Mouse (Mus musculus) midbrain, embryonic 14.5 days (tissue): ENCODE measurements around the gene Dok7. TPM values are rescaled to one million over a fixed set of nuclear protein-coding genes. Genes with fewer than 3 reads are reported as not detected.
A peak's percentile ranks its signal among the peaks of the same experiment; 100 is the strongest.

ENCODE experiments used
- ATAC-seq: fragments of 200-750 bp; cut with Nextera tagmentation; 2 replicates; pipeline ENCODE4 v1.8.0; 2017; ENCODE audit warnings: moderate number of reproducible peaks, moderate library complexity; ENCODE audit not compliant: low FRiP score, low TSS enrichment
- DNase-seq: peaks from one replicate; pipeline ENCODE4 v3.0.0-alpha.2; 2015
- H3K27ac ChIP-seq: fragments of 300-500 bp; sonication (generic); replicated peaks from 2 replicates; pipeline ENCODE4 v1.5.1; 2014; ENCODE audit warnings: mild to moderate bottlenecking, low read depth, low read length, moderate library complexity
- H3K27me3 ChIP-seq: fragments of 300-500 bp; sonication (generic); 2 replicates; pipeline ENCODE4 v1.6.1; 2014; ENCODE audit warnings: low read length, control low read depth, mixed read lengths; ENCODE audit not compliant: control insufficient read depth, insufficient read depth
- H3K36me3 ChIP-seq: fragments of 300-500 bp; sonication (generic); 2 replicates; pipeline ENCODE4 v1.6.1; 2014; ENCODE audit warnings: low read length, control low read depth; ENCODE audit not compliant: control insufficient read depth, insufficient read depth
- H3K4me1 ChIP-seq: fragments of 300-500 bp; sonication (generic); 2 replicates; pipeline ENCODE4 v1.6.1; 2014; ENCODE audit warnings: mild to moderate bottlenecking, antibody characterized with exemption, low read length, control low read depth; ENCODE audit not compliant: control insufficient read depth, insufficient read depth
- H3K4me2 ChIP-seq: fragments of 300-500 bp; sonication (generic); 2 replicates; pipeline ENCODE4 v1.6.1; 2014; ENCODE audit warnings: mild to moderate bottlenecking, low read length, moderate library complexity
- H3K4me3 ChIP-seq: fragments of 300-500 bp; sonication (generic); replicated peaks from 2 replicates; pipeline ENCODE4 v1.5.1; 2014; ENCODE audit warnings: low read depth, low read length
- H3K9ac ChIP-seq: fragments of 300-500 bp; sonication (generic); replicated peaks from 2 replicates; pipeline ENCODE4 v1.6.1; 2014; ENCODE audit warnings: mild to moderate bottlenecking, low read length, moderate library complexity
- H3K9me3 ChIP-seq: fragments of 300-500 bp; sonication (generic); 2 replicates; pipeline ENCODE4 v1.6.1; 2016; ENCODE audit warnings: low read length, control low read depth, mixed read lengths; ENCODE audit not compliant: control insufficient read depth
- WGBS: fragments of 180-500 bp; shearing (Covaris S2); extraction: QIAGEN DNeasy Blood & Tissue Kit; methylation state at CpG from one replicate; pipeline ENCODE4 v1.1.7; 2014; 5-methylcytosine and 5-hydroxymethylcytosine counted together
- polyA plus RNA-seq: library from polyadenylated mRNA; unstranded; fragments of >200 nt; fragmentation: Nextera tagmentation; extraction: Ambion mirVana; gene quantifications from 2 replicates; pipeline ENCODE4 v1.2.1, GENCODE M21; 2014

Dok7 gene
- polyA plus RNA-seq, 1 experiment from 2014 or later, result 3.6 TPM

- H3K9ac ChIP-seq, result no peak overlapping the region
- ATAC-seq, result no peak
- 100% methylated on average over 1 of the region's 1 CpGs for WGBS
- no peak overlapping the region for H3K4me3 ChIP-seq
- H3K36me3 ChIP-seq, result peaks cover 95% of the 10 kb centered on the region
- H3K9me3 ChIP-seq, result no peaks in the 10 kb centered on the region
- no peak overlapping the region for H3K27ac ChIP-seq
- no peak for DNase-seq
- H3K4me2 ChIP-seq, result no peak overlapping the region
- H3K27me3 ChIP-seq, result no peaks in the 10 kb centered on the region
- no peaks in the 10 kb centered on the region for H3K4me1 ChIP-seq
Observed at GRCm38 (mm10) chr5:35029303-35029702, 27.3 kb upstream of the Dok7 start.

- 89% methylated on average over 5 of the region's 5 CpGs for WGBS
- peaks cover 92% of the 10 kb centered on the region for H3K36me3 ChIP-seq
Observed at GRCm38 (mm10) chr5:35029755-35030154, 26.8 kb upstream of the Dok7 start.

GRCm38 (mm10) chr5:35033068-35033467 lies 23.5 kb upstream of the Dok7 start:
- Histone ChIP-seq H3K27me3 (no peaks in the 10 kb centered on the region), H3K27ac (0 out of 2 replicates have a peak overlapping the region, but pooled peaks have one; percentile 13), H3K9me3 (no peaks in the 10 kb centered on the region), H3K4me2 (no peak overlapping the region), H3K9ac (no peak overlapping the region), H3K4me3 (no peak overlapping the region), H3K36me3 (peaks cover 59% of the 10 kb centered on the region), H3K4me1 (no peaks in the 10 kb centered on the region)
- ATAC-seq, result no peak
- DNase-seq, result peak; percentile 27
- 60% methylated on average over 5 of the region's 5 CpGs for WGBS

More at GRCm38 (mm10) chr5:35029755-35030154, 26.8 kb upstream of the Dok7 start:
- Histone ChIP-seq H3K9me3 (no peaks in the 10 kb centered on the region), H3K4me3 (no peak overlapping the region), H3K27ac (no peak overlapping the region), H3K9ac (no peak overlapping the region), H3K4me1 (no peaks in the 10 kb centered on the region), H3K27me3 (no peaks in the 10 kb centered on the region), H3K4me2 (no peak overlapping the region)
- no peak for DNase-seq
- no peak for ATAC-seq

GRCm38 (mm10) chr5:35033619-35034018 lies 22.9 kb upstream of the Dok7 start:
- peaks cover 54% of the 10 kb centered on the region for H3K36me3 ChIP-seq
- H3K4me1 ChIP-seq, result no peaks in the 10 kb centered on the region
- no peaks in the 10 kb centered on the region for H3K9me3 ChIP-seq
- no peak for DNase-seq
- no peak overlapping the region for H3K4me2 ChIP-seq
- no peak overlapping the region for H3K4me3 ChIP-seq
- H3K27ac ChIP-seq, result no peak overlapping the region
- H3K27me3 ChIP-seq, result no peaks in the 10 kb centered on the region
- no peak overlapping the region for H3K9ac ChIP-seq
- 97% methylated on average over 1 of the region's 1 CpGs for WGBS
- no peak for ATAC-seq

GRCm38 (mm10) chr5:35035141-35035540 lies 21.4 kb upstream of the Dok7 start:
- ATAC-seq (no peak), DNase-seq (no peak)
- 96% methylated on average over 5 of the region's 5 CpGs for WGBS
- Histone ChIP-seq H3K27me3 (no peaks in the 10 kb centered on the region), H3K36me3 (peaks cover 39% of the 10 kb centered on the region), H3K9me3 (no peaks in the 10 kb centered on the region), H3K4me3 (no peak overlapping the region), H3K9ac (no peak overlapping the region), H3K4me2 (no peak overlapping the region), H3K4me1 (no peaks in the 10 kb centered on the region), H3K27ac (no peak overlapping the region)

DNA sequence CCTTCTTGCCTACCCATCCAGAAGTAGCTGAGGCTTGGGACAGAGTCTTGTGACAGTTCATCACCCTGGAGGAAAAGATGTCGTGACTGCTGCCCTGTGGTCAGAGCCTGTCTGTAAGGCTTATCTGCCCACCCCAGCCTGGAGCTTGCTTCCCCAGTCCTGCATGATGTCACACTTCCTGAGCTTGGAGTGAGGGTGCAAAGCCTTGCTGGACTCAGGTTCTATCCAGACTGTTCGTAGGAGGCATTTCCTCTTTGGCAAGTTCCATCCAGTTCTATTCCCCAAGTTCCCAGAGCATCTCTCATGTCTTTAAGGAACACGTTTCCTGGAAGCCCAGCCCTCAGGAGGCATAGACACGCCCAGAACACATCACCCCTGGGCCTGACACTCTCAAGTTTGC lies 20.8 kb upstream of the Dok7 start:
- WGBS, result 82% methylated on average over 4 of the region's 4 CpGs
- Histone ChIP-seq H3K4me3 (no peak overlapping the region), H3K9me3 (no peaks in the 10 kb centered on the region), H3K36me3 (peaks cover 33% of the 10 kb centered on the region), H3K9ac (no peak overlapping the region), H3K4me1 (no peaks in the 10 kb centered on the region), H3K27me3 (no peaks in the 10 kb centered on the region), H3K27ac (no peak overlapping the region), H3K4me2 (no peak overlapping the region)
- no peak for ATAC-seq
- no peak for DNase-seq

- Histone ChIP-seq H3K9me3 (no peaks in the 10 kb centered on the region), H3K4me1 (no peaks in the 10 kb centered on the region), H3K9ac (no peak overlapping the region), H3K36me3 (peaks cover 17% of the 10 kb centered on the region), H3K27ac (no peak overlapping the region), H3K4me2 (no peak overlapping the region), H3K4me3 (no peak overlapping the region), H3K27me3 (no peaks in the 10 kb centered on the region)
- ATAC-seq, result no peak
- no peak for DNase-seq
Observed at GRCm38 (mm10) chr5:35037438-35037837, 19.1 kb upstream of the Dok7 start.

- DNase-seq (no peak), ATAC-seq (no peak)
- no peaks in the 10 kb centered on the region for H3K9me3 ChIP-seq
- H3K4me3 ChIP-seq, result no peak within 1 kb of the TSS
- no peaks in the 10 kb centered on the region for H3K4me1 ChIP-seq
- H3K4me2 ChIP-seq, result no peak within 1 kb of the TSS
- H3K36me3 ChIP-seq, result no peaks in the 10 kb centered on the region
- no peaks in the 10 kb centered on the region for H3K27me3 ChIP-seq
- no peak within 1 kb of the TSS for H3K27ac ChIP-seq
- no peak within 1 kb of the TSS for H3K9ac ChIP-seq
- WGBS, result 66% methylated on average over 6 of the region's 6 CpGs
Observed at GRCm38 (mm10) chr5:35041268-35041829, 15.2 kb upstream of the Dok7 start, which contains the start of gene Hgfac. Gene Hgfac, plus strand, starts transcription at chr5:35041509.

DNA sequence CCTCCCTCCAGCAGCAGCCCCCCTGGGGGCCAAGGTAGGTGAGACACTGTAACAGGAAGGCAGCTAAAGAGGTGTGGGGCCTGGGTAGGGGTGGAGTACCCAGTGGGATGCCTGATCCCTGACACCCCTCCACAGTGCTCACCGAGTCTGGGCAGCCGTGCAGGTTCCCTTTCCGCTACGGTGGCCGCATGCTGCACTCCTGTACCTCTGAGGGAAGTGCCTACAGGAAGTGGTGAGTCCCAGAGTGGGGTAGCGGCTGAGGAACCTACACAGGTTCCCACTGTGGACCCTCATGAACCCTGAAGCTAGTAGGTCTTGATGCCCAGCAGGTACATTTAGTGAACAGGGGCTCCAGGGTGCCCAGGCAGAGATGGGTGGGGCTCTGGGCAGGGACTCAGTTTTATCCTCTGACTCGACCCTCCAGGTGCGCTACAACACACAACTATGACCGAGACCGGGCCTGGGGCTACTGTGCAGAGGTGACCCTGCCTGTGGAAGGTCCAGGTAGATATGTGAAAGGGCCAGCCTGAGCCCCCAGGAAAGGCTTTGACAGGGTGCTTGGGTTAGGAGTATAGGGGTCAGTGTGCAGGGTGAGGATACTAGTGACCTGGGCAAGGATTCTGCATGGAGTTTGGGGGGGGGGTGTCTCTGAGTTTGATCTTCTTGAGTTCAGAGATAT lies 14.0 kb upstream of the Dok7 start:
- Histone ChIP-seq H3K4me1 (no peaks in the 10 kb centered on the region), H3K36me3 (no peaks in the 10 kb centered on the region), H3K4me3 (no peak overlapping the region), H3K9me3 (no peaks in the 10 kb centered on the region), H3K27me3 (no peaks in the 10 kb centered on the region), H3K4me2 (no peak overlapping the region), H3K27ac (no peak overlapping the region), H3K9ac (no peak overlapping the region)
- DNase-seq, result no peak
- 80% methylated on average over 10 of the region's 10 CpGs for WGBS
- peak; percentile 9; the same call in 1 of the 2 replicates for ATAC-seq
